Mouse (Mus musculus) olfactory bulb, adult 2 months (tissue): Measurements from ENCODE around the gene Pde10a. TPM values are rescaled to one million over a fixed set of nuclear protein-coding genes. Genes with fewer than 3 reads are reported as not detected.

Experiments used
- H3K27ac ChIP-seq: fragments of 200-500 bp; 2 replicates; pipeline ENCODE4 v1.5.1; 2012; ENCODE audit warnings: low read depth, low read length; ENCODE audit not compliant: insufficient read depth
- H3K4me1 ChIP-seq: fragments of 200-500 bp; 2 replicates; pipeline ENCODE4 v1.6.1; 2012; ENCODE audit warnings: low read length; ENCODE audit not compliant: control insufficient read depth, insufficient read depth
- H3K4me3 ChIP-seq: fragments of 200-500 bp; 2 replicates; pipeline ENCODE4 v1.5.1; 2012; ENCODE audit warnings: mild to moderate bottlenecking, low read depth, low read length, moderate library complexity; ENCODE audit not compliant: insufficient read depth
- CTCF ChIP-seq: fragments of 200-500 bp; IDR thresholded peaks from 2 replicates; pipeline ENCODE4 v1.5.1; 2012; ENCODE audit warnings: low read depth, mild to moderate bottlenecking, low read length, moderate library complexity; ENCODE audit not compliant: insufficient read depth
- POLR2A ChIP-seq: fragments of 200-500 bp; IDR thresholded peaks from 2 replicates; pipeline ENCODE4 v1.6.1; 2012; ENCODE audit warnings: mild to moderate bottlenecking, low read depth, low read length, moderate library complexity; ENCODE audit not compliant: insufficient read depth
- WGBS: fragments of 180-500 bp; shearing (Covaris S2); methylation state at CpG from one replicate; pipeline ENCODE4 v1.1.7; 2018; 5-methylcytosine and 5-hydroxymethylcytosine counted together
- polyA plus RNA-seq: library from polyadenylated mRNA; stranded (reverse); fragments of >200 nt; gene quantifications from 2 replicates; pipeline ENCODE4 v1.2.4, GENCODE M21; 2012; ENCODE audit warnings: low replicate concordance; ENCODE audit not compliant: missing spikeins, insufficient read depth, insufficient read length

Pde10a gene
- polyA plus RNA-seq, 1 experiment = not detected

DNA sequence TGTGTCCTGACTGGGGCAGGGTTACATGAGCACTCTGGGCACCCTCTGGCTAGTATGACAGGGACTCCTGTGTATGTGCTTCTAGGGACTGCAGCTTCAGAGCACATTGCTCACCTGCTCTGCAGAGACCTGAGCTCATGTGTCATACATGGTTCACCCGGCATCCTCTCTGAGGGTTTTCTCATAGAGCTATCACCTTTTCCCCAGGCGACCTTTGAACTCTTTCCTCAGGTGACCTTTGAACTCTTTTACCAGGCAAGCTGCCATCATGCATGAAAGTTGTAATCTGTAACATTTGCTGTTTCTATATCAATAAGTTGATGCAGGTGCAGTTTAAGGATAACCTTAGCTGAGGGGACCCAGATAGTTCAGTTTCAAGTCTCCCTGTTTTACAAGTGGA is 403.4 kb downstream of the Pde10a start:
- no peak overlapping the region for H3K4me3 ChIP-seq
- TF ChIP-seq CTCF (no peak), POLR2A (no peak)
- 77% methylated on average over 2 of the region's 2 CpGs for WGBS
- H3K27ac ChIP-seq = no peak overlapping the region
- H3K4me1 ChIP-seq = peaks cover 17% of the 10 kb centered on the region

DNA sequence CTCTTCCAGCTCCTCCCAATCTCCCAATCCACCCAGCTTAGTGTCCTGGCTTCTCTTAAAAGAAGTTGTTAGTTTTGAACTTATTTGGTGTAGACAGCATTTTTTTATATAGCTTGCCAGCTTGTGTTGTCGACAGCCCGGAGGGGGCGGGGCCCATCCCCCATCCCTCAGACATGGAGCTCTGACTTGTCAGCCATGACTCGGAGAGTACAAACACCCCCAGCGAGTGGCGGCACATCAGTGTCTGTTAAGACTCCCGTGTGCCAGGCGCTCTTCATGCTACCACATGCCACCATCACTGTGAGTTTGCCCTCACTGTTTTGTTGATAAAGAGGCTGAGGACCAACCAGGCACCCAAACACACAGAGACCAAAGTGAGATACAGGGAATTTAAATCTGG is 404.5 kb downstream of the Pde10a start:
- H3K27ac ChIP-seq = no peak overlapping the region
- WGBS = 49% methylated on average over 8 of the region's 8 CpGs
- no peak overlapping the region for H3K4me3 ChIP-seq
- TF ChIP-seq CTCF = no peak
- no peak for TF ChIP-seq POLR2A
- peaks cover 17% of the 10 kb centered on the region for H3K4me1 ChIP-seq

DNA sequence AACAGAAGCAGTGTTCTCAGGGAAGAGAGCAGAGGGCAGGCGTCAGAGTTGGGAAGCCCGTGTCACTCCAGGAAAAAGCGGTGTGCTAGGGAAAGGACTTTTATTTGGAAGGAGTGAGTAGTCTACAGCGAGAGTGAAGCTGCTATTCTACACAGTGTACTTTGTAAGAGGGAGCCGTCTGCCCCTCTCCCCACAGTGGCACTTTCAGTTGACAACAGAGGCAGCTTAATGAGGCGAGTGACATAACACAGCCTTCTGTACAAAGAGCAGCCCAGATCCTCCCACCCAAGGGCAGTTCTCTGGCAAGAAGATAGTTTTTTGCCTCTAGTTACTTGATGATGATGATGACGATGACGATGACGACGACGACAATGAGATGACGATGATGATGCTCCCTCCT is 410.4 kb downstream of the Pde10a start:
- WGBS = 24% methylated on average over 12 of the region's 12 CpGs
- H3K4me3 ChIP-seq = no peak overlapping the region
- TF ChIP-seq POLR2A (no peak), CTCF (no peak)
- H3K4me1 ChIP-seq = peaks cover 7% of the 10 kb centered on the region
- no peak overlapping the region; the same call in 1 of the 2 replicates for H3K27ac ChIP-seq

DNA sequence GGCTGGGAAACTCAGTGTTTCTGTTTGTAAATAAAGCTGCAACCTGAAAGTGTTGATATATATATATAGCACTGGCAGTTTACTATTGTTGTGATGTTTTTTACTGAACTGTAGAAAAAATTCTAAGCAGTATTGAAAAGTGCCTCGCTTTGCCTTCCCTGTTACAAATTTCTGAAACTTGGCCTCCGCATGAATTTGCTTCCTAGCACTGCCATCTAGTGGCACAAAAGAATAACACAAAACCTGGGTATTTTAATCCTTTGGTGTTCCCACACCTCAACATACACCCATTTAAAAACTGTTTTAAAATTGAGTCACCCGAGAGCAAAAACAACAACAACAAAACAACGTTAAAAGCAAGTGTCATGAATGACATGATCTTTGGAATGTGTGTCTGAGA is 411.4 kb downstream of the Pde10a start:
- Histone ChIP-seq H3K27ac (no peak overlapping the region), H3K4me3 (no peak overlapping the region), H3K4me1 (peaks cover 7% of the 10 kb centered on the region)
- TF ChIP-seq CTCF (no peak), POLR2A (no peak)
- under 1% methylated on average over 4 of the region's 4 CpGs for WGBS

DNA sequence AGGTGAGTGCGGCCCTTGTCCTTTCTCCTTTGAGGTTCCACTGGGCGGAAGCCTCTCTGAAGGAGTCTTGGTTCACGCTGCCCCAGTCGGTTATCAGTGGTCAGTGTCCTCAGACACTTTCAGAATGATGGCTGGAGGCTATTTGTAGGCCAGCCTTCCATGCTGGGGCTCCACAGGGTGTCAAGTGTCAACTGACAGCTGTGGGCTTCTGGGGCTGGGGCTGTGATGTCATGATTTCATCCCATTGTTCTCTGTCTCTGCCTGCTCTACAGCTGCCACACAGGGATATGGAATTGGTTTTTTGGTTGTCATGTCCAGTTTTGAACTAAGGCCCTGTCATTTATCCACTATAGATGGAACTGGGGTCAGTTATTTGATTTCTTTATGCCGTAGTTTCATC is 426.4 kb downstream of the Pde10a start:
- TF ChIP-seq POLR2A (no peak), CTCF (no peak)
- H3K27ac ChIP-seq = no peak overlapping the region
- no peak overlapping the region for H3K4me3 ChIP-seq
- H3K4me1 ChIP-seq = no peaks in the 10 kb centered on the region
- 82% methylated on average over 5 of the region's 5 CpGs for WGBS

DNA sequence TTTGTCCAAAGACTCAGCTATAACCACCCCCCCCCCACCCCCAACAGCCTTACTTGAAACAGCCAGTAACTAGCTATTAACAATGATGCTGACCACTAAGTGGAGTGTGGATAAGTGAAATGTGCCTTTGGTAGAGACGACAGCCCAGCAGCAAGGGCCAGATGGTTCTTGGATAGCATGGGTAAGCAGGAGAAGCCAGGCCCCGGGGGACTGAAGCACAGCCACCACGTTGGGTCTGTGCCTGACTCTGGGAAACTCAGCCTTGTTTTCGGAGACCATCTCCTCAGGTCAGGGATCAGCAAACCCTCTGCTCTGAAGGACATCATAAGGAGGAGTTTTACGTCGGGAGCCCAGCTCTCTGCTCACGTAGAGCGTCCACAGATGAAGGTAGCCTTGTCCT is 427.8 kb downstream of the Pde10a start:
- H3K4me3 ChIP-seq = no peak overlapping the region
- TF ChIP-seq CTCF (no peak), POLR2A (no peak)
- no peaks in the 10 kb centered on the region for H3K4me1 ChIP-seq
- WGBS = 92% methylated on average over 8 of the region's 8 CpGs
- H3K27ac ChIP-seq = no peak overlapping the region

DNA sequence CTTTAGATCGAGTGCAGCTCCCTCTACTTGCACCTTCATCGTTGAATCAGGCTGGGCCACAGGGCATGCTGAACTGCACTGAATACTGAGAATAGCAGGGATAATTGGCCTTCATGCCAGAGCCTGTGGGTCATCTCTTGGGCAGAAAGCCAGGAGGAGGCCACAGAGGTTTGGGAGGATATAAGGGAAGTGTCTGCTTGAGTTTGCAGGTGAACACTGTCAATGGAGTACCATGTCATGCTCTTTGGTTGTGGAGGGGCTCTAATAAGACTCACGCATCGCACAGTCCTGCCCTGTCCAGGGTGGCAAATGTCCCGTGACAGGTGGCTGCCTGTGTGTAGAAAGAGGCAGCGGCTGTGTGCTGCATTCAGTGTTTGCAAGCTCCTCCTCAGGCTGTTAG is 433.0 kb downstream of the Pde10a start:
- H3K4me3 ChIP-seq = no peak overlapping the region
- TF ChIP-seq POLR2A (no peak), CTCF (no peak)
- WGBS = 88% methylated on average over 6 of the region's 6 CpGs
- no peak overlapping the region for H3K27ac ChIP-seq
- H3K4me1 ChIP-seq = peaks cover 6% of the 10 kb centered on the region; the same call in 1 of the 2 replicates

DNA sequence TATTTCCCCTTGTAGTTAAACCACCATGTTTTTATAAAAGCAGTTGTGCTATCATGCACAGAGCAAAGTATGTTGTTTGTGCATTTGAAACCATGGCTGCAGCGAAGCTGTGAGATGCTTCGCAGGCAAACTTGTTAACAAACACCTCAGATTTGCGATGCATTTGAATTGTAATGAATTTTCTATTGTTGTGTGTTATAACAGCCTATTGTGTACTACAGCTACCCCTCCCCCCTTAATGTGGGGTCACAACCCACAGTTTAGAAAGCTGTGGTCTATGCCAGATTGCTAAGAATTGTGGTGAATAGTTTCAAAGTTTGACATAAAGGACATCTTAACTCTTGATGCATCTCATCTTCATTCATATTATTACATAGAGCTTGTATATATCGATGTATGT is 435.2 kb downstream of the Pde10a start:
- no peak overlapping the region for H3K27ac ChIP-seq
- no peak overlapping the region for H3K4me3 ChIP-seq
- 82% methylated on average over 4 of the region's 4 CpGs for WGBS
- TF ChIP-seq CTCF = no peak
- no peak for TF ChIP-seq POLR2A
- H3K4me1 ChIP-seq = peaks cover 6% of the 10 kb centered on the region; the same call in 1 of the 2 replicates

DNA sequence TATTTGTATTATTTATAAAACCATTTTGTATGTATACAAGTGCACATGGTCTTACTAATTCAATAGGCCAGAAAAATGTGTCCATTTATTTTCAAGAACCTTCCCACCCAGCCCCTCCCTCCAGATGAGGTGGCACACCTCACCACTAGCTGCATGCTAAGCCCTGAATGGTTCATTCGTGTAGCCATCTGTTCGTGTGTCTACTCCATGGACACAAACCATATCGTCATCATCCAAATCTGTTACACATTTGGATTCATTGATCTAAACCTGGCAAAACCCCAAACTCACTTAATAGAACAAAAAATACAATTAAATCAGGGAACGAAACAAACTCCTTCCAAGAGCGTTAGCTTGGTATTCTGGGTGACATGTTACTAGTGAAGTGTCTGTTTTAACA is 435.9 kb downstream of the Pde10a start:
- no peak overlapping the region for H3K27ac ChIP-seq
- H3K4me1 ChIP-seq = peaks cover 6% of the 10 kb centered on the region; the same call in 1 of the 2 replicates
- TF ChIP-seq CTCF (no peak), POLR2A (no peak)
- 72% methylated on average over 5 of the region's 5 CpGs for WGBS
- no peak overlapping the region for H3K4me3 ChIP-seq

DNA sequence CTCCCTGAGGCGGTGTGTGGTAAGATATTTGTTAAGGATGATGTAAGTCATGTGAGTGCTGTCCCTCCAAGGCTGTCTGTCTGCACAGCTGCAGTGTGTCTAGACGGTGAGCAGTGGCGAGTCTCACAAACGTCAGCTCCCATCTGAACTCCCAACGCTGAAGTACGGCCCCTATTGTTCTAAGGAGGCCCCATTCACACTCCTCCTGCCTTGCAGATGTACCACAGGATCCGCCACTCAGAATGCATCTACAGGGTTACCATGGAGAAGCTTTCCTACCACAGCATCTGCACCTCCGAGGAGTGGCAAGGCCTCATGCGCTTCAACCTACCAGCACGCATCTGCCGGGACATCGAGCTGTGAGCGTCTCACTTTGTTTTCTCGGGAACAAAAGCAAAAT is 436.5 kb downstream of the Pde10a start:
- no peak overlapping the region for H3K4me3 ChIP-seq
- 67% methylated on average over 14 of the region's 14 CpGs for WGBS
- H3K4me1 ChIP-seq = peaks cover 6% of the 10 kb centered on the region; the same call in 1 of the 2 replicates
- H3K27ac ChIP-seq = no peak overlapping the region
- TF ChIP-seq CTCF (no peak), POLR2A (no peak)
